Mouse (Mus musculus) retina, postnatal 1 day (tissue): Measurements from ENCODE around the gene Lgr6.

Experiments
- DNase-seq: peaks from one replicate; pipeline ENCODE4 v3.0.0-alpha.2; 2012

The Lgr6 gene

DNA sequence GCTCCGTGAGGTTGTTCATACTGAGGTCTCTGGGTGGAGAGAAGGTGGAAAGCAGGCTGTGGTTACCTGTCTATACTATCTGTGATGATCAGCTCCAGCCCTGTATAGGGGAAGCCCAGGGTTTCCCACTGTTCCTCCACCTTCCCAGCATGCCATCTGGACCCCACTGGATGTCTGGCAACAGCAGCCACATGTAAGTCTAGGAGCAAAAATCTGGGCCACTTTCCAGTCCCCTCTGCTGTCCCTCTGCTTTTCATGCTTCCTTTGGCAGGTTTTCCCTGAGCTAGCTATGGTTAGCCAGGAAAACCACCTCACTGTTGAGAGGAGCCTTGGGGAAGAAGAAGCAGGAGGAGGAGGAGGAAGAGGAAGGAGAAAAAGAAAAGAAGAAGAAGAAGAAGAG lies 29.8 kb downstream of the Lgr6 start:
- no peak for DNase-seq

DNA sequence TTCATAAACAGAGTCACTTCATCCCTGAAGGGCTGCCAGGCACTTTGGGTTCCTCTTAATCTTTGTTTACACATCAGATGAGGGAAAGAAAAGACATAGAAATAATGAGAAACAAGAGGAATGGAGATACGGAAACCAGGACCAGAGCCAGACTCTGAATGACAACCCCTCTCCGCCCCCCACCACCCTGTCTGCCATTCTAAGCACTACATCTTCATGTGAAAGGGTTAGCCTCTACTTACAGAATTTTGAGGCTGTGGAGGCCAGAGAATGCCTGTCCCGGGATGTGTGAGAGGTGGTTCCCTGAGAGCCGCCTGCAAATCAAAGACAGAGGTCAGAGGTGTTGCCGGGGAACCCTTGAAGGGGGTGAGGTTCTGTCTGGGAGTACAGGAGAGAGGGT lies 32.4 kb downstream of the Lgr6 start:
- DNase-seq, result no peak

DNA sequence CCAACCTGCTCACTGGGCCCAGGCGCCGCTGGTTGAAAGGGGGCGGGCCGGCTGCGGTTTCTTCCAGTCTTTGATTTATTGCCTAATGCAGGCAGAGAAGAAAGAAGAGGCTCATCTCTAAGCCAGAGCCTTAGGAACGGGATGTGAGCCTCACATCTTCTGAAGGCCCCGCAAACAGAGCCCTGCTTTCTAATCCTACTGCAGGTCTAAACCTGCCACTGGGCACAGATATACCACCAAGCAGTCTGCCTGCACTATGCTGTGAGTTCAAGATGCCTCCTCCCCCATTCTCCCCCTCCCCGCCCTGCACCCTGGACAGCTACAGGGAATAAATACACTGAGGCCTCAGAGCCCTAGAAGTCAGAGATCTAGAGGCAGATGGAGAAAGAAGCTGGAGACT lies 35.2 kb downstream of the Lgr6 start:
- DNase-seq, result no peak

DNA sequence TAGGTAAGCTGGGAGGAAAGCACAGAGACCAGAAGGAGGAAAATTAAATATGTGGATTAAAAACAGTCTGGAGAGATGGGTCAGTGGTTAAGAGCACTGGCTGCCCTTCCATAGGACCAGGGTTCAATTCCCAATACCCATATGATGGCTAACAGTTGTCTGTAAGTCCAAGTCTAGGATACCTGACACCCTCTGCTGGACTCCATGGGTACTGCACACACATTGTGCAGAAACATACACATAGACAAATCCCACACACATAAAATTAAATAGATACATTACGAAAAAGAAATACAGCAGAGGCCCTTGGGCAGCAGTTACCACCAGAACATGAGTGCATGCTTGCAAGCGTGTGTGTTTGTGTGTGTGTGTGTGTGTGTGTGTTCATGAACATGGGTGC lies 40.6 kb downstream of the Lgr6 start:
- no peak for DNase-seq

DNA sequence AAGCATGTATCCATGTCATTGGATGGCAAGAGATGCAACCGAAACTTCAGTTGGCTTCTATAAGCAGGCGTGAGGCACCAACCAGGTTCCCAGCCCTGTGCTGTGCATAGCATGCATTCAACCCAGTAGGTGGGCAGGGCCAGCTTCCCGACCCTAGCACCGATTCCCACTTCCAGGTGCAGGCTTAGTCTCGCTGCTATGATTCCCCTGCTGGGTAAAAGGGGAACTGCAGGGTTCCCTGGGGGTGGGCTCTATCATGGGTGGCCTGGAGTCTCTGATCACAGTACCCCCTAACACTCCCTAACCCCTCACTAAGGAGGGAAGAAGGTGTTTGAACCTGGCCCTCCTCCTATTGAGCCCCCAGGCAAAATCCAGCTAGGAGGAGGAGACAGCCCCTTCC lies 42.1 kb downstream of the Lgr6 start:
- DNase-seq, result peak; percentile 12

DNA sequence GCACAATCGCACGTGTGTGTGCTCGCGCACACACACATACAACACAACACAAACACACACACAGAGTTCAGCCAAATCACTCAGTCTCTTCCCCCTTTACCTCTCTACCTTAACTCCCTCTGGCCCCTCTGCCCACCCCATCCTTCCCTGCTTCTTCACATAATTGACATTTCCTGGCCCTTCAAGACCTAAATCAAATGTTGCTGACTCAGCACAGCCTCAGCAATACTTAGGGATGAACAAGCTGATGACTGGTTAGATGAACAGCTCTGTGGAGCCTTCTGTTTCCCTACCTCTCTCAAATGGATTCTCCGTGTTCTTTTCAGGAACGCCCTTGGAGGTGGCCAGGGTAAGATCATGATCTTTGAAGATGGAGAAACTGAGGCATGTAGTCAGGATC lies 43.8 kb downstream of the Lgr6 start:
- DNase-seq, result no peak

DNA sequence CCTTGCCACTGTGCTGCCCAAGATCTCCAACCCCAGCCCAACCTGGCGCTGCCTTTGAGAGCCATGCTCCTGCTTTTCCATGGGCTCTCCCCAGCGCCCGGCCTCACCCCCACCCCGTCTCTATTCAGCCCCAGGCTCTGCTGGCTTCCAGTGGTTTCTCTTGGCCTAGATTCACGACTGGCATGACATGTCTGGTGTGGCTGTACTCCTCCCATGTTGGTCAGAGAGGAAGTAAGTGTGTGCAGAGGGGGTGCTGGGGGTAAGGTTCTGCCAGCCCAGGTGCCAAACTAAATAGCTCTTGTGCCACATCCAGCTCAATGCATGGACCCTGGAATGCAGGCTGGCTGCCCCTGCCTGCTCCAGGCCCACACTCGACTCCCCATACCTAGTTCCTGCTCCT lies 44.9 kb downstream of the Lgr6 start:
- peak; percentile 20 for DNase-seq

DNA sequence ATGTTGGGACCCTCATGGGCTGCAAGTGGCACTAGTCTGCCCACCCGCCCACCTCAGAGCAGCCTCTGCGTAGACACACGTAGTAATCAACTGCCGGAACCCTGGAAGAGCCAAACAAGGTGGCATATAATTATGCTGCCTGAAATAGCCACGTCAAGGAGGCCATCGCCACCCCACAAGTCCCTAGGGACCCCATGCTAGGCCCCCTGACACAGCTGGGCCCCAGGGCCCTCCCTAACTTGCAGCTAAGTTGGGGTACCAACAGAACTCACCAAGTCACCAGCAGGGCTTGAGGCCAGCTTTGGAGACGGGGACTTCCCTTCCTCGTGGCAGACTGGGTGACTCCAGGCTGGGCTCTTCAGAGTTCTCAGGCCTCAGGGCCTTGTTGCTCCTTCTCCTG lies 48.2 kb downstream of the Lgr6 start:
- no peak for DNase-seq

DNA sequence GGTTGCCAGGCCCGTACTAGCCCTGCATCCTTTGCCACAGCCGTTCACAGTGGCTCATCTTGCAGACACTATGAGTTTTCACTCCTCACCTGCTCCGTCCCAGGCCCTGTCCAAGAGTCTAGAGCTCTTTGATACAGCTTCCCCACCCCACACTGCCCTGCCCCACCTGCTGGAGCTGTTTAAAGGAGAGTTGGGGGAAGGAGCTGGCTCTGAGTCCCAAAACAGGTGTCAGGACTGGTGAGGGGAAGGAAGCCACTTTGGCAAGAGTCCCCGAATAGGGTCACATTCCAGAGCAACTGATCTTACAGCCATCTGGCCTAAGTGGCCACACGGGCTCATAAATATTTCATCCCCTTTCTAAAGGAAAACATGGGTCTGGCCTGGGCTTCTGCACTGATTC lies 51.0 kb downstream of the Lgr6 start:
- DNase-seq, result no peak

DNA sequence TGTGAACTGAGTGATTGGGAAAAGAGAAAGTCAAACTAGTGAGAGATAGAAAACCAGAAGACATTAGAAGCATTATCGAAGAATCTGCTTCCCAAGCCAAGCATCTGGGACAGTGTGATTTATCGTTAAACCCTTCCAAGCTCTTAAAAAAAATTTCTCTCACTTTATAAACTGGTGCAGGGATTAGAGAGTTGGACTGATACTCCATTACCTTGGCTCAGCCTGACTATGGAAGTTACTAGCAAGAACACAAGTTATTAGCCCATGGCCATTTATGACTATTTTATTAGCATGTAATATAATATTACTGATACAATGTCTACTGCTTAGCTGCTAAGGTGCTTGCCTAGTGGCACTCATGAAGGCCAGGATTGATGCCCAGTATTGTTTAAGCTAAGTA lies 60.6 kb downstream of the Lgr6 start:
- DNase-seq, result no peak

DNA sequence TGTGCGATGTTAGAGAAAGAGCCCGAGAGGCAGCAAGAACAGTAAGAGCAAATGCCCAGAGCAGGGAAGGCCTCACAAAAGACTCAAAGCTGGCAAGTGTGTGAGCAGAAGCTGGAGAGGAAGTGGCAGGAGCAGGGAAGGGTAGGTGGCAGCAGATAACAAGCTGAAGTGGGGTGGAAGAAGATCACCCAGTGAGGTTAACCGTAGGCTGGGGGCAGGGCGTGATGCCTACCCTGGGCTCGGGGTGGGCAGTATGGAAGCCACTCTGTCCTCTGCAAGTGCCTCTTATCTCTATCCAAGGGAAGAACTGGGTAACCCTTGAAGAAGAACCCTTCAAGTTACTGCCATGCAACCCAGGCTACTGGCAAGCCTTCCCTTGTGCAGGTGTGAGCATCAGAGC lies 68.8 kb downstream of the Lgr6 start:
- DNase-seq, result no peak

DNA sequence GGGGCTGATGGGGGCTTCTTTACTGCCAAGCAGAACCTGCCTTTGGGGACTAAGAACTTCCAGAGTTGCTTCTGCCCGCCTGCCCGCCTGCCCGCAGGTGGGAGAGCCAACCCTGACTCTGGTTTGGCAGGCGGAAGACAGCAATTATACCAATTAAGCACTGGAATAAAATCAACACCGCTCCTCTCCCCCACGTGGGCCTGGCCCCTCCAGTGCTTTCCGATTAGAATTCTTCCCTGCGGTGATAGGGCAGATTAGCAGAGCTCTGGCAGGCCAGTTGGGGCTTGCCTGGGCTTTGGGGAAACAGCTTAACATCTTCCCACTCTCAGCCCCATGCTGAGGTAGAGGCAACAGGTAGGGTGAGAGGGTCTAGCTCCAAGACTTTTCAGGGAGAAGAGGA lies 72.4 kb downstream of the Lgr6 start:
- peak; percentile 34 for DNase-seq

DNA sequence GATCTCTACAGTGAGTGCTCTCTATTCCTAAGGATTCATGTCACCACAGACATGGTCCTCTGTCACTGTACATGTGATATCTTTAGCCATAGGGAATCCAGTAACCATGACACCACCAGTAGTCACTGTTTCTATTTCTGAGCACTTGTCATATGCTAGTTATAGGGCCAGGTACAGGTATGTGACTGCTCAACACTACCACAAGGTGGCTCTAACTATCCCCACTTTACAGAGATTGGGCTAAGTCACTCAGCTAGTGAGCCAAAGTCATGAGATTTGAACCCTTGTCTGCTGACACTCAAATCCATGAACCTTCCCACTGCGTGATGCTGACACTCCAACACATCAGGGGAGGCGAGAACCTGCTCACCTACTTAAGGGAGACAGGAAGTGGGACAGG lies 75.0 kb downstream of the Lgr6 start:
- no peak for DNase-seq

DNA sequence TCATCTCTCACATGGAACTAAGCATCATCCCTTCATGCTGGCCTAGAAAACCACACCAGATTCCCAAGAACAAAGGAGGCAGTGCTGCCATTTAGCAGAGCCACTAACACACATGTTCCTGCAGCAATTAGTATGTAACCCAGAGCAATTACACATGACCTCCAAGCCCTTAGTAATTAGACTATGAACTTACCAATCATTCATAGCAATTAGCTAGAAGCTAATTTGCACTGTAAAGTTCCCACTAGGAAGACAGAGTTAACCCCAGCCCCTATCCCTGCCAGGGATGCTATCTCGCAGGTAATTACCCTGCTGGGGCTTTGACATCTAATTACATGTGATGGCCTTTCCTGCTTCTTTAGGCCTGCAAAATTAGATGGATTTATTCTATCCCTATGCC lies 78.8 kb downstream of the Lgr6 start:
- DNase-seq, result peak; percentile 75

DNA sequence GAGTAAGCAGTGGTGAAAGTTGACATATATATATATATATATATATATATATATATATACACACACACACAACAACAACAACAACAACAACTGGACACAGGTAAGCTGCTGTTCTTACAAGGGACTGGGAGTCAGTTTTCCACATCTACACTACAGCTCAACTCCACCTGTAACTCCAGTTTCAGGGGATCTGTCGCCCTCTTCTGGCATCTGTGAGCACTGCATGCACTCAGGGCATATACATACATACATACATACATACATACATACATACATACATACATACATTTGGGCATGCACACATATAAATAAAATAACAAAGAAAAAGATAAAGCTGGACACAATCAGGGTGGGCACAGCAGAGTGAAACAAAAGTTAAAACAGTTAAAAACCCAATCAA lies 81.5 kb downstream of the Lgr6 start:
- DNase-seq, result no peak

DNA sequence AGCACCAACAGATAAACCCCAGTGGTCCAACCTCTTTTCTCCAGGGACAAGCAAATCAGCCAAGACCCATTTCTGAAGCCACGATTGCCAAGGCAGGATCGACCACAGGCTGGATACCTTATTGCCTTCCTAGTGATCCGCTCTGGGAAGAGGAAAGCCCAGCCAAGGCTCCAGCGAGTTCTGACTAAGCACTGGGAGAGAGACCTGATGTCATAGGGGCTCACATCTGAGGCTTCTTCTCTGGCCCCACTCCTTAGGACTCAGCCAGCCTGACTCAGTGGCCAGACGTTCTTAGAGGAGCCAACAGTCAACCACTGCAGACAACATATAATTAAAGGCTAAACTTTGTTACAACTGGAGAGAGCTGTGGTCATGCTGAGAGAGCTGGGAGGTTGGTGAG lies 83.1 kb downstream of the Lgr6 start:
- DNase-seq, result no peak

DNA sequence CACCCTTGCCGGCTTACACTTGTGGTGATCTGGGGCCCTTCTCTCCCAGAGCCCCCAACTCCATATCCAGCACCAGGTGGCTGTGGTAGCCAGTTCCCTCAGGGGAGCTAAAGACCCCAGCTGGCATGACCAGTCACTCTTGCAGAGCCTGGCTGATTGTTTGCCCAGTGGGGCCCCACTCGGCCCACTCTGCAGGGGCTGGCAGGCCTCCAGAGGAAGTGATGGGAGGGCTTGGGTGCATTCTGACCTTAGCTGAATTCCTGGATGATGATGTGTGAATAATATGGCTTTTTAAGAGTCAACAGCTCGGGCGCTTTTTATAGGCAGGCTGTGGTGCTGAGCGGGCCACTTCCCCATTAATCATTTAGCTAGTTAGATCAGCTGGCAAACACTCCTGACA lies 84.1 kb downstream of the Lgr6 start:
- peak; percentile 62 for DNase-seq

DNA sequence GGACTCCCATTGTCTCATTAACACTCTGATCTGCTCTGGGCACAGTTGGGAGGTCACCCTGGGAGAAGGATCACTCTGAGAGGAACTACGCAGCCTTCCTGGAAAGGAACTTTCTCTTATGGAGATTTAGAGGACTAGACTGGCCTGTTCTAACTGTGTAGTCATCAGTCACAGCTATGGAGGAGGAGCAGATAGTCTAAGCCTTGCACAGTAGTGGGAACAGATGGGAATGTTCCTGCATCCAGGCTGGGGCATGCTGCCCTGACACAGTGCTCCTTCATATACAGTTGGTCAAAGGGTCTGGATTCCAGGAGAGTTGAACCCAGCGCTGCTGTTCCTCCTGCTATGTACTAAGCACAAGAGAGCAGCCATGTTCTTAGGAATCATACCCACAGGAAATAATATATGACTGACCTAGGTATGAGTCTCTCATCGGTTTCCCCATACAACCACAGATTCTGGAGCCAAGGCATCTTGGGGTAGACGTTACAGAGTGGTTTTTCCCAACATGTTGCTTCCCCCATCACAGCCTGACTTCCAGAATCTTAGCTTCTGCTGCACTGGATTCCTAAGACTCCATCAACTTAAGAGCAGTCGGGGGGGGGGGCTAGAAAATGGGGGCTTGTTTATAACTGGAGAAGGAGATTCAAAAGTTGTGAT lies 84.7 kb downstream of the Lgr6 start:
- no peak for DNase-seq

DNA sequence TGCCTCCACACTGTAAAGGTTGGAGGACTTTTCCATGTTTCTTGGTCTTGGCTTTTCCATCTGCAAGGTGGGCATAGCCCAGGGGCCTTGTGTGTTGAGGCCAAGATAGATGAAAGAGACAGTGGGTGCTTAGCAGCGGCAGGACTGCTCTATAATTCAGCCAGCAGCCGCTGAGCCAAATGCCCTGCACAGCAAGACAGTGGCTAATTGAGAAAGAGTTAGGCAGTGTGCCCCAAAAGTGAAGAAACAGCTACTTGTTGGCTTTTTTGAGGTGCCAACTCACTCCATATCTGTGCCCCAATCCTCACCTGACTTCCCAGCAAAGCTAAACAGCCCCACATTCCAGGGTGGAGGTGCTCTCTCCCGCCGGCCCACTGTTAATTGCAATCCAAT lies 85.3 kb downstream of the Lgr6 start:
- DNase-seq, result no peak

DNA sequence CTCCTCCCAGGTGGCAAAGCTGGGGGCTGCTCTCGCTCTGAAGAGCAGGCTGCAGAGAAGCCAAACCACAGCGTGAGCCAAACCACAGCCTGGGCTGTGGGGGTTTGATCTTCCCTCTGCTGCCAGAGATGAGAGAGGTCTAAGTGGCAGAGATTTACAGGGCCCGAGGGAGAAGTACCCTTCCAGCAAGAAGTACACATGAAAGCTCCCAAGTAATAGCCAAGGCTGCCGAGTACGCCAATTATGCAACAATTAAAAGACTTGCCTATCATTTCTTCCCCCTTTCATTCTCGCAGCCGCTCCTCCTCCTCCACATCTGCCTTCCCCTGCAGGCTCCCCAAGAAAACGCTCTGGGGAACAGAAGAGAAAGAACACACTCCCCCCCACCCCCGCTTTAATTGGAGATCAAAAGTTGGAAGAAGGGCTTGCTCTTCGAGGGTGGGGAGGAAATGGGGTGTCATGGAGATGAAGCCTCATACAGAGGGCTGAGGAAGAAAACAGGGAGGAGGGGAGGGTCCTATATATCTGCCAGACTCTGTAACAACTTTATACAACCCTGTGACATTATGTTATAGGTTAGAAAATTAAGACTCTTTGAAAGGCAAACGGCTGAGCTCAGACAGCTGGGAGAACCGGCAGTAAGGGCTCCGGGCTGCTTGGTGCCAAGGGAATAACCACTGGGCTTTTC lies 85.8 kb downstream of the Lgr6 start:
- DNase-seq, result peak; percentile 37

DNA sequence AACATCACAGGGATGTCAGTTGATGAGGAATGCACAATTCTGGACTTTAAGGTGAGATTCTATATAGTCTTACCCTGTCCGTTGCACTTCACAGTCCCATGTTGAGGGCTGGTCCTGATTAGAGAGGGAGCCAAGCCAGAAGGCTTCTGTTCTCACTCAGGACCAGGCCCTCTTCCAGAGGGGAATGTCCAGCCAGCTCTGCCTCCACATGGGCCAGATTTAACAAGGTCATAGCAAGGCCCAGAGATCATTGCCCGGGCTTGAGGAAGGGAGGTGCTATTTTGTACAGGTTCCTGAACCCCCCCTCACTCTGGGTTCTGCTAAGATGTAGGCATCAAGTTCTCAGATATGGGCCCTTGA lies 87.4 kb downstream of the Lgr6 start:
- no peak for DNase-seq

DNA sequence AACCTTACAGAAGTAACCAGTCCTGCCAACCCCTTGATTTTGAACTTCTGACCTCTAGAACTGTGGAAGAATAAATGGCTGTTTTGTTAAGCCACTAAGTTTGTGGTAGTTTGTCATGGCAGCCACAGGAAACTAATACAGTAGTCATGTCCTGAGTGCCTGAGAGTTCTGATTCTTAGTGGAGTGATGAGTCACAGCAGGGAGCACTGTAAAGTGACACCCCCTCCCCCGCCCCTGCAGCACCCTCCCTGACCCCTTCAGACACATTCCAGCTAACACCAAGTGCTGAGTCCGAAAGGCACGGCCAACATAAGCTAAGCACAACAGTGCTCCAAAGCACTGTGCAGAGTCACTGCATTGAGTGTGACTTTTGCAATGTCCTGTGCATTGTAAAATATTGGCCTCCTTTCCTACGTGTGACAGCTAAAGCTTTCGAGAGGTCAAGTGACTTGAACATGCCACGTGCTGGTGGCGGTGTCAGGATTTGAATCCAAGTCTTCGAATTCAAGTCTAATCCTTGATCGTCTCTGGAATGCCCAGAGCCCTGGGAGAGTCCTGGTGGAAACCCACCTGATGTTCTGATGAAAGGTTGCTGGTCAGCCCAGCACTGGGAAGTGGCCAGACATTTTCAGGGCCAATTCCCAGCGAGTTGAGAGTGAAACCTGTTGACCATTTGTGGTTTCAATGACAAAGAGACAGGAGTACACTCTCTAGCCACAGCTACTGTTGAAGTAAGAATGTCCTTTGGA lies 88.0 kb downstream of the Lgr6 start:
- DNase-seq, result no peak

DNA sequence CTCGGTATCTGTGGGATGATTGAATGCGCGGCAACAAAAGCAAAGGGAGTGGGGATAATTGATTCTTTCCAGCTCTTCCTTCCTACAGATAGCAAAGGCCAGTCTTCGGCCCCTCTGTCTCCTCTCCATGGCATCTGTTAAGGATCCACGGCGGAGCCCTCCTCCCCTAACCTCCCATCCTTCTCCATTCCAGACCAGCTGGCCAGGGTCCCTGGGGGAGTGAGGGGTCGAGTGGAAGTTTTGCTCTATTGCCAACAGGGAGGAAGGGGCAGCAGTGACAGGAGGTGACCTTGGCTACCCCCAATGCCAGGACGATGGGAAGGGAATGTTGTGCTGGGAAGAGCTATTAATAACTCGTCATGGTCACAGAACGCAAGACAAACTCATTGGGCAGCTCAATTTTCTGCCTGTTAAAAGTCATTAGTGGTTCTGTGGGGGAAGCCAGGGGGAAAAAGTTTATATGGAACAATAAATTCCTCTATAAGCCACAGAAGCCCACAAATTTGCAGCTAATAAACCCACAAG lies 90.1 kb downstream of the Lgr6 start:
- no peak for DNase-seq

DNA sequence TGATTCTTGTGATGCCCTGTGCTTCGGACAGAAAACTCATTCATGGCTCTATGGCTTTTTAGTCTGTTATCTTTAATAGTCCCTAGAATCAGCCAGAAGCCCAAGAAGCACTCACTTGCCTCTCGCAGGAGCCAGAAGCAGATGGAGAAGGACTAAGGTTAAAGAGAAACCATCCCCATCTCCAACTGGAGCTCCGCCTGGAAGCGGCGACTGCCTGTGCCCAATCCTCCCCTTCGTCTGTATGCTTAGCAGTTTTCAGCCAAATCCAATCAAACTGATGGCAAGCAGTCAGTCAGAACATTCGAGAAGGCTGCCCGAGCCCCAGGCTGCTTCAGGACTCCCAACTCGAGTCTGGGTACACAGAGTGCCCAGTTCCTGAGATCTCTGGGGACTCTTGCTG lies 92.6 kb downstream of the Lgr6 start:
- DNase-seq, result no peak
